Mouse (Mus musculus) MEL (cell line): ENCODE results near the gene Rac3. TPM values are rescaled to one million over a fixed set of nuclear protein-coding genes. Genes with fewer than 3 reads are reported as not detected.

Experiments used
- DNase-seq: peaks from one replicate; pipeline ENCODE4 v3.0.0; 2011; ENCODE audit warnings: low read depth, low spot score
- H3K27ac ChIP-seq: 2 replicates; pipeline ENCODE4 v1.5.1; 2012; ENCODE audit warnings: low read depth, mild to moderate bottlenecking, control low read depth, low read length, moderate library complexity; ENCODE audit not compliant: control insufficient read depth
- H3K27me3 ChIP-seq, 2 experiments: fragments of 150-350 bp in 1 of 2; sonication (generic) in 1 of 2; 2 replicates each; pipeline ENCODE4 v1.6.1; 2012; ENCODE audit warnings: low read length in 2 of 2, mild to moderate bottlenecking in 2 of 2, improper control_type of control experiment in 1 of 2, moderate library complexity in 1 of 2; ENCODE audit not compliant: insufficient read depth in 2 of 2, control insufficient read depth in 1 of 2
- H3K36me3 ChIP-seq, 2 experiments: 2 replicates each; pipeline ENCODE4 v1.6.1; 2012 to 2014; ENCODE audit warnings: low read length in 2 of 2, improper control_type of control experiment in 1 of 2, inconsistent platforms in 1 of 2, mild to moderate bottlenecking in 1 of 2; ENCODE audit not compliant: insufficient read depth in 2 of 2, control insufficient read depth in 1 of 2
- H3K4me1 ChIP-seq, 2 experiments: fragments of 150-350 bp in 1 of 2; sonication (generic) in 1 of 2; 2 replicates each; pipeline ENCODE4 v1.6.1; 2012; ENCODE audit warnings: low read length in 2 of 2, improper control_type of control experiment in 1 of 2, mild to moderate bottlenecking in 1 of 2; ENCODE audit not compliant: insufficient read depth in 2 of 2, control insufficient read depth in 1 of 2
- H3K4me3 ChIP-seq, 2 experiments: fragments of 150-350 bp in 1 of 2; sonication (generic) in 1 of 2; 2 replicates each; pipeline ENCODE4 v1.5.1; 2012; ENCODE audit warnings: low read depth in 2 of 2, low read length in 2 of 2, mild to moderate bottlenecking in 2 of 2, moderate library complexity in 2 of 2, control low read depth in 1 of 2, improper control_type of control experiment in 1 of 2; ENCODE audit not compliant: control insufficient read depth in 1 of 2, insufficient read depth in 1 of 2
- H3K79me2 ChIP-seq: 2 replicates; pipeline ENCODE4 v1.6.1; 2012; ENCODE audit warnings: mild to moderate bottlenecking, low read length, moderate library complexity; ENCODE audit not compliant: control insufficient read depth, poor library complexity, insufficient read depth
- H3K9ac ChIP-seq: 2 replicates; pipeline ENCODE4 v1.6.1; 2012; ENCODE audit warnings: low read depth, mild to moderate bottlenecking, control low read depth, low read length, moderate library complexity; ENCODE audit not compliant: control insufficient read depth, poor library complexity, severe bottlenecking
- H3K9me3 ChIP-seq: fragments of 150-350 bp; sonication (generic); replicated peaks from 2 replicates; pipeline ENCODE4 v1.6.1; 2012; ENCODE audit warnings: mild to moderate bottlenecking, low read length, improper control_type of control experiment, moderate library complexity; ENCODE audit not compliant: insufficient read depth
- BHLHE40 ChIP-seq: IDR thresholded peaks from 2 replicates; pipeline ENCODE4 v1.6.1; 2012; ENCODE audit warnings: low read depth, mild to moderate bottlenecking, inconsistent platforms, low read length, improper control_type of control experiment, borderline replicate concordance
- CHD1 ChIP-seq: IDR thresholded peaks from 2 replicates; pipeline ENCODE4 v1.6.1; 2012; ENCODE audit warnings: low read depth, mild to moderate bottlenecking, inconsistent platforms, low read length, improper control_type of control experiment
- ELF1 ChIP-seq: IDR thresholded peaks from 2 replicates; pipeline ENCODE4 v1.6.1; 2014; ENCODE audit warnings: low read depth, mild to moderate bottlenecking, inconsistent platforms, low read length, improper control_type of control experiment, moderate library complexity
- ETS1 ChIP-seq: IDR thresholded peaks from 2 replicates; pipeline ENCODE4 v1.6.1; 2012; ENCODE audit warnings: low read depth, mild to moderate bottlenecking, inconsistent platforms, low read length, improper control_type of control experiment, moderate library complexity
- GATA1 ChIP-seq: IDR thresholded peaks from 2 replicates; pipeline ENCODE4 v1.6.1; 2011; ENCODE audit warnings: low read depth, low read length, improper control_type of control experiment
- HCFC1 ChIP-seq: IDR thresholded peaks from 2 replicates; pipeline ENCODE4 v1.6.1; 2012; ENCODE audit warnings: low read depth, mild to moderate bottlenecking, inconsistent platforms, low read length, improper control_type of control experiment, moderate library complexity
- JUND ChIP-seq: IDR thresholded peaks from 2 replicates; pipeline ENCODE4 v1.6.1; 2011; ENCODE audit warnings: low read depth, mild to moderate bottlenecking, improper control_type of control experiment, low read length
- MAFK ChIP-seq: IDR thresholded peaks from 2 replicates; pipeline ENCODE4 v1.6.1; 2011; ENCODE audit warnings: low read depth, mild to moderate bottlenecking, low read length, improper control_type of control experiment, borderline replicate concordance
- MAX ChIP-seq: IDR thresholded peaks from 2 replicates; pipeline ENCODE4 v1.6.1; 2011; ENCODE audit warnings: low read length, improper control_type of control experiment
- MAZ ChIP-seq: IDR thresholded peaks from 2 replicates; pipeline ENCODE4 v1.6.1; 2012; ENCODE audit warnings: low read depth, mild to moderate bottlenecking, inconsistent platforms, low read length, improper control_type of control experiment
- MEF2A ChIP-seq: IDR thresholded peaks from 2 replicates; pipeline ENCODE4 v1.6.1; 2014; ENCODE audit warnings: low read depth, mild to moderate bottlenecking, inconsistent platforms, low read length, improper control_type of control experiment; ENCODE audit not compliant: poor library complexity, insufficient replicate concordance, severe bottlenecking; ENCODE audit errors: extremely low read depth
- MXI1 ChIP-seq: IDR thresholded peaks from 2 replicates; pipeline ENCODE4 v1.6.1; 2011; ENCODE audit warnings: mild to moderate bottlenecking, low read depth, low read length, improper control_type of control experiment
- MYB ChIP-seq: IDR thresholded peaks from 2 replicates; pipeline ENCODE4 v1.6.1; 2011; ENCODE audit warnings: mild to moderate bottlenecking, low read depth, low read length, improper control_type of control experiment
- MYC ChIP-seq: IDR thresholded peaks from 2 replicates; pipeline ENCODE4 v1.6.1; 2011; ENCODE audit warnings: low read depth, mild to moderate bottlenecking, low read length, improper control_type of control experiment, moderate library complexity
- NELFE ChIP-seq: IDR thresholded peaks from 2 replicates; pipeline ENCODE4 v1.6.1; 2011; ENCODE audit warnings: low read depth, low read length, improper control_type of control experiment
- POLR2AphosphoS5 ChIP-seq: IDR thresholded peaks from 2 replicates; pipeline ENCODE4 v1.6.1; 2012; ENCODE audit warnings: low read depth, borderline replicate concordance, mild to moderate bottlenecking, inconsistent platforms, low read length, moderate library complexity, mixed read lengths
- RCOR1 ChIP-seq: IDR thresholded peaks from 2 replicates; pipeline ENCODE4 v1.6.1; 2012; ENCODE audit warnings: low read depth, mild to moderate bottlenecking, inconsistent platforms, low read length, improper control_type of control experiment
- TBP ChIP-seq: IDR thresholded peaks from 2 replicates; pipeline ENCODE4 v1.8.0; 2011; ENCODE audit warnings: low read depth, low read length, improper control_type of control experiment
- UBTF ChIP-seq: IDR thresholded peaks from 2 replicates; pipeline ENCODE4 v1.6.1; 2012; ENCODE audit warnings: low read depth, mild to moderate bottlenecking, inconsistent platforms, low read length, improper control_type of control experiment, moderate library complexity, borderline replicate concordance; ENCODE audit not compliant: insufficient read depth
- USF1 ChIP-seq: IDR thresholded peaks from 2 replicates; pipeline ENCODE4 v1.6.1; 2014; ENCODE audit warnings: low read depth, mild to moderate bottlenecking, inconsistent platforms, low read length, improper control_type of control experiment, moderate library complexity
- ZKSCAN1 ChIP-seq: IDR thresholded peaks from 2 replicates; pipeline ENCODE4 v1.6.1; 2012; ENCODE audit warnings: low read depth, mild to moderate bottlenecking, inconsistent platforms, low read length, improper control_type of control experiment, moderate library complexity
- polyA plus RNA-seq, 2 experiments: library from polyadenylated mRNA; stranded (reverse) in 1 of 2; unstranded in 1 of 2; fragments of >175 nt in 1 of 2; fragments of >200 nt in 1 of 2; gene quantifications; 2 replicates each; pipeline versions ENCODE4 v1.2.1 to v1.2.4; 2012; ENCODE audit warnings: low replicate concordance in 2 of 2, low read depth in 1 of 2; ENCODE audit not compliant: insufficient read length in 2 of 2, insufficient read depth in 1 of 2, missing spikeins in 1 of 2
- total RNA-seq: library from RNA; depleted of rRNA; stranded (reverse); fragments of 300-350 nt; gene quantifications from 2 replicates; pipeline ENCODE4 v1.2.3, GENCODE M21; 2012

The Rac3 gene
- total and polyA plus RNA-seq, 3 experiments = 12.0 to 13.1 TPM; not detected in 1

GRCm38 (mm10) chr11:120692471-120693011, 28.7 kb upstream of the Rac3 start:
- no peak for DNase-seq
- H3K27ac ChIP-seq = no peak overlapping the region
- no peaks in the 10 kb centered on the region; a peak in 1 of 4 replicates for H3K36me3 ChIP-seq

DNA sequence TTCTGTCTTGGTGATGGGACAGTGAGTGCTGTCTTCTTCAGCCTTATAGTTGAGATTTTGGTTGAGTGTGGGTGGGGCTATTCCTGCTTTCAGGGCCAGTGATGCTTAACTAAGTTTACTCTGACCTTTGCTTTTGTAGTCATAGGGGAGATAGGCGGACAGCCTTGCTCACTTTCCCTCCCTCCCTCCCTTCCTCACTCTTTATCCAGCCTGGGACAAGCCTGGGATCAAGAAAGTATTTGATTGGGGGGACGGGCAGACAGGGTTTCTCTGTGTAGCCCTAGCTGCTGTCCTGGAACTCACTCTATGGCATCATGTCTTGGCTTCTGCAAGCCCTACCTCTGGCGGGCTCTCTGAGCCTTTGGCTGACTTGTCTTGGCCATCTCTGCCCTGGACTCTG, 27.8 kb upstream of the Rac3 start:
- no peak overlapping the region for H3K9ac ChIP-seq
- no peaks in the 10 kb centered on the region; a peak in 1 of 4 replicates for H3K36me3 ChIP-seq
- no peak for DNase-seq

More at GRCm38 (mm10) chr11:120692471-120693011, 28.7 kb upstream of the Rac3 start:
- no peak for TF ChIP-seq ETS1
- TF ChIP-seq ELF1 = no peak
- TF ChIP-seq UBTF = no peak
- TF ChIP-seq JUND = no peak
- no peak for TF ChIP-seq GATA1
- no peak for TF ChIP-seq MEF2A
- no peak for TF ChIP-seq TBP
- no peak for TF ChIP-seq MAFK
- no peak for TF ChIP-seq HCFC1
- TF ChIP-seq MAX = no peak
- no peak for TF ChIP-seq MXI1
- no peak for TF ChIP-seq RCOR1
- no peak for TF ChIP-seq MYC
- no peak for TF ChIP-seq MAZ
- no peaks in the 10 kb centered on the region for H3K79me2 ChIP-seq
- no peaks in the 10 kb centered on the region for H3K9me3 ChIP-seq
- no peaks in the 10 kb centered on the region for H3K4me1 ChIP-seq
- no peaks in the 10 kb centered on the region for H3K27me3 ChIP-seq
- H3K4me3 ChIP-seq = no peak overlapping the region
- H3K9ac ChIP-seq = no peak overlapping the region

More for the DNA sequence above, 27.8 kb upstream of the Rac3 start:
- Histone ChIP-seq H3K27me3 (no peaks in the 10 kb centered on the region), H3K79me2 (no peaks in the 10 kb centered on the region), H3K4me3 (no peak overlapping the region), H3K27ac (no peak overlapping the region), H3K4me1 (no peaks in the 10 kb centered on the region)
- TF ChIP-seq USF1 = no peak
- no peak for TF ChIP-seq BHLHE40
- TF ChIP-seq CHD1 = no peak
- no peak for TF ChIP-seq POLR2AphosphoS5
- no peak for TF ChIP-seq ZKSCAN1
- no peak for TF ChIP-seq NELFE
- TF ChIP-seq MYB = no peak
- no peak for TF ChIP-seq MEF2A
- TF ChIP-seq, all 39 proteins: peak for 0
- no peaks in the 10 kb centered on the region for H3K9me3 ChIP-seq
